In genomic region chr2:174297851-174298250, GRCm38 (mm10) we compare ENCODE assay signal across 9 mouse cellular contexts. TPM values are rescaled to one million over a fixed set of nuclear protein-coding genes. Genes with fewer than 3 reads are reported as not detected.
DNase-seq lines count a peak whose midpoint lies in the region; ATAC-seq and TF ChIP-seq lines count a peak whose summit lies in the region.
"Had no signal": no experiment of that assay in that cellular context is flagged by ENCODE, and none has a peak within 500 bp of the region (broad histone marks: within the 10 kb centered on the region; RNA-seq: fewer than 3 reads in every experiment).

No protein-coding gene starts in this region.

- no peak overlapping the region for H3K27ac ChIP-seq in forebrain, embryonic 10.5 days
- no peak overlapping the region for H3K27ac ChIP-seq in forebrain, embryonic 16.5 days (ENCODE audit: low read length)
- H3K27ac ChIP-seq in liver, embryonic 11.5 days (ENCODE audit: low read depth, low read length) = no peak overlapping the region
- no peak overlapping the region for H3K27ac ChIP-seq in hindbrain, embryonic 15.5 days (replicated peaks)
- H3K27ac ChIP-seq in liver, embryonic 16.5 days (ENCODE audit: low read length) = no peak overlapping the region
- no peak overlapping the region for H3K27ac ChIP-seq in layer of hippocampus, adult 2 months

- 71% methylated on average over 19 of the region's 19 CpGs for WGBS in forebrain, embryonic 10.5 days
- WGBS in forebrain, embryonic 16.5 days = 68% methylated on average over 19 of the region's 19 CpGs
- WGBS in liver, embryonic 11.5 days = 61% methylated on average over 19 of the region's 19 CpGs
- WGBS in hindbrain, embryonic 15.5 days = 64% methylated on average over 19 of the region's 19 CpGs
- 48% methylated on average over 19 of the region's 19 CpGs for WGBS in liver, embryonic 16.5 days (ENCODE audit: insufficient replicate concordance)

- H3K4me2 ChIP-seq in forebrain, embryonic 16.5 days (ENCODE audit: low read length) = no peak overlapping the region
- peak overlapping the region; percentile 79 for H3K4me2 ChIP-seq in liver, embryonic 11.5 days
- 0 out of 2 replicates have a peak overlapping the region, but pooled peaks have one; percentile 58 for H3K4me2 ChIP-seq in hindbrain, embryonic 15.5 days
- H3K4me2 ChIP-seq in liver, embryonic 16.5 days (ENCODE audit: low read depth, low read length) = peak overlapping the region; percentile 84

- no peak for ATAC-seq in forebrain, embryonic 16.5 days
- no peak for ATAC-seq in liver, embryonic 11.5 days (replicated peaks; ENCODE audit: low FRiP score)
- ATAC-seq in hindbrain, embryonic 15.5 days (ENCODE audit: low FRiP score, low read depth) = no peak
- ATAC-seq in liver, embryonic 16.5 days (ENCODE audit: low read depth) = no peak

- H3K9me3 ChIP-seq in forebrain, embryonic 10.5 days = peaks cover 69% of the 10 kb centered on the region
- H3K9me3 ChIP-seq in forebrain, embryonic 16.5 days (ENCODE audit: control insufficient read depth, low read length) = peaks cover 48% of the 10 kb centered on the region
- peaks cover 33% of the 10 kb centered on the region for H3K9me3 ChIP-seq in liver, embryonic 11.5 days (ENCODE audit: control insufficient read depth, low read length)
- peaks cover 9% of the 10 kb centered on the region; the same call in 1 of the 2 replicates for H3K9me3 ChIP-seq in hindbrain, embryonic 15.5 days
- peaks cover 26% of the 10 kb centered on the region for H3K9me3 ChIP-seq in liver, embryonic 16.5 days (replicated peaks; ENCODE audit: control insufficient read depth, low read length)

- H3K36me3 ChIP-seq in forebrain, embryonic 10.5 days (replicated peaks) = peaks cover 57% of the 10 kb centered on the region
- H3K36me3 ChIP-seq in forebrain, embryonic 16.5 days (ENCODE audit: control insufficient read depth, insufficient read depth) = no peaks in the 10 kb centered on the region
- H3K36me3 ChIP-seq in liver, embryonic 11.5 days (ENCODE audit: control insufficient read depth, insufficient read depth, low read length) = peaks cover 3% of the 10 kb centered on the region; the same call in 1 of the 2 replicates
- no peaks in the 10 kb centered on the region for H3K36me3 ChIP-seq in hindbrain, embryonic 15.5 days
- no peaks in the 10 kb centered on the region for H3K36me3 ChIP-seq in liver, embryonic 16.5 days (ENCODE audit: control insufficient read depth, insufficient read depth)

- peaks cover 50% of the 10 kb centered on the region for H3K27me3 ChIP-seq in forebrain, embryonic 10.5 days (ENCODE audit: poor library complexity, severe bottlenecking)
- peaks cover 28% of the 10 kb centered on the region for H3K27me3 ChIP-seq in forebrain, embryonic 16.5 days (replicated peaks; ENCODE audit: control insufficient read depth, insufficient read depth, low read length)
- H3K27me3 ChIP-seq in liver, embryonic 11.5 days (replicated peaks; ENCODE audit: control insufficient read depth, insufficient read depth, low read length) = peaks cover 35% of the 10 kb centered on the region
- H3K27me3 ChIP-seq in hindbrain, embryonic 15.5 days = peaks cover 21% of the 10 kb centered on the region
- H3K27me3 ChIP-seq in liver, embryonic 16.5 days (ENCODE audit: control insufficient read depth, insufficient read depth, low read depth, low read length) = peaks cover 40% of the 10 kb centered on the region

- no peak for TF ChIP-seq CTCF in layer of hippocampus, adult 2 months (conservative IDR thresholded peaks at IDR 0.05)

- no peak overlapping the region for H3K9ac ChIP-seq in forebrain, embryonic 16.5 days (replicated peaks; ENCODE audit: low read depth, low read length)
- no peak overlapping the region for H3K9ac ChIP-seq in liver, embryonic 11.5 days (ENCODE audit: low read depth, low read length)
- no peak overlapping the region for H3K9ac ChIP-seq in hindbrain, embryonic 15.5 days
- no peak overlapping the region for H3K9ac ChIP-seq in liver, embryonic 16.5 days (ENCODE audit: low read depth, low read length)

- peak overlapping the region; percentile 54; the same call in 1 of the 2 replicates for H3K4me3 ChIP-seq in forebrain, embryonic 10.5 days
- H3K4me3 ChIP-seq in forebrain, embryonic 16.5 days (replicated peaks; ENCODE audit: low read length) = no peak overlapping the region
- H3K4me3 ChIP-seq in liver, embryonic 11.5 days (ENCODE audit: low read depth, low read length) = peak overlapping the region; percentile 10; the same call in 1 of the 2 replicates
- peak overlapping the region; percentile 32; the same call in 1 of the 2 replicates for H3K4me3 ChIP-seq in hindbrain, embryonic 15.5 days
- H3K4me3 ChIP-seq in liver, embryonic 16.5 days (ENCODE audit: low read depth, low read length) = peak overlapping the region; percentile 63; the same call in 1 of the 2 replicates
- H3K4me3 ChIP-seq in layer of hippocampus, adult 2 months = no peak overlapping the region

- H3K4me1 ChIP-seq in forebrain, embryonic 10.5 days = peaks cover 54% of the 10 kb centered on the region
- peaks cover 27% of the 10 kb centered on the region for H3K4me1 ChIP-seq in forebrain, embryonic 16.5 days (replicated peaks; ENCODE audit: control insufficient read depth, insufficient read depth, low read length)
- peaks cover 4% of the 10 kb centered on the region for H3K4me1 ChIP-seq in liver, embryonic 11.5 days (replicated peaks; ENCODE audit: control insufficient read depth, insufficient read depth, low read length)
- peaks cover 43% of the 10 kb centered on the region for H3K4me1 ChIP-seq in hindbrain, embryonic 15.5 days (replicated peaks)
- peaks cover 8% of the 10 kb centered on the region for H3K4me1 ChIP-seq in liver, embryonic 16.5 days (ENCODE audit: control insufficient read depth, low read depth, low read length)

- DNase-seq in forebrain, embryonic 10.5 days (ENCODE audit: extremely low spot score, low spot score) = no peak
- no peak for DNase-seq in liver, embryonic 11.5 days (ENCODE audit: low spot score)
- no peak for DNase-seq in liver
- DNase-seq in MN1 (ENCODE audit: low spot score) = no peak
- DNase-seq in layer of hippocampus, adult 2 months (ENCODE audit: low spot score in 2 of 2) = no peak
- DNase-seq: cerebellum, adult 9-10 months had no signal

RNA-seq across cellular contexts. Expression of gene Gnas, which starts 13.7 kb away (rescaled TPM):
- 880 and 928 TPM in 2 replicates for polyA plus RNA-seq in forebrain, embryonic 10.5 days (2016; fragmentation: Nextera tagmentation; extraction: Ambion mirVana)
- polyA plus RNA-seq in forebrain, embryonic 16.5 days (2015; fragmentation: Nextera tagmentation; extraction: Ambion mirVana) = 1,187 and 1,213 TPM in 2 replicates
- 729 and 742 TPM in 2 replicates for polyA plus RNA-seq in liver, embryonic 11.5 days (2014; fragmentation: Nextera tagmentation; extraction: Ambion mirVana)
- polyA plus RNA-seq in hindbrain, embryonic 15.5 days (2015; fragmentation: Nextera tagmentation; extraction: Ambion mirVana) = 1,606 and 1,659 TPM in 2 replicates
- 181 and 231 TPM in 2 replicates for polyA plus RNA-seq in liver, embryonic 16.5 days (2015; fragmentation: Nextera tagmentation; extraction: Ambion mirVana)
- total RNA-seq in layer of hippocampus, adult 2 months (2021) = 1,000 to 10,000 TPM; 1,674 to 1,781 TPM

RNA-seq across cellular contexts. Expression of gene Gm20721, which starts 48.7 kb away (rescaled TPM):
- polyA plus RNA-seq in forebrain, embryonic 10.5 days (2016; fragmentation: Nextera tagmentation; extraction: Ambion mirVana) = 5.9 and 8.1 TPM in 2 replicates
- 11.4 and 13.5 TPM in 2 replicates for polyA plus RNA-seq in forebrain, embryonic 16.5 days (2015; fragmentation: Nextera tagmentation; extraction: Ambion mirVana)
- 7.3 and 7.7 TPM in 2 replicates for polyA plus RNA-seq in liver, embryonic 11.5 days (2014; fragmentation: Nextera tagmentation; extraction: Ambion mirVana)
- polyA plus RNA-seq in hindbrain, embryonic 15.5 days (2015; fragmentation: Nextera tagmentation; extraction: Ambion mirVana) = 11.8 and 13.1 TPM in 2 replicates
- 31.8 and 34.8 TPM in 2 replicates for polyA plus RNA-seq in liver, embryonic 16.5 days (2015; fragmentation: Nextera tagmentation; extraction: Ambion mirVana)
- total RNA-seq in layer of hippocampus, adult 2 months (2021) = 1 to 10 TPM; 2.0 to 3.5 TPM

Comparison
In these comparisons a context has a peak if more than half of its experiments do, and no peak if none do; other contexts are left out.
1. H3K4me3 ChIP-seq: peak in forebrain, embryonic 10.5 days (single experiment), liver, embryonic 11.5 days (single experiment), hindbrain, embryonic 15.5 days (single experiment) and liver, embryonic 16.5 days (single experiment); none in forebrain, embryonic 16.5 days (single experiment) and layer of hippocampus, adult 2 months (single experiment).